Mouse (Mus musculus) spleen, adult 12 weeks (tissue): ENCODE measurements around the gene Iqcf3.
"Not testable (repeated sequence)": the region's sequence is repeated elsewhere in the genome, so short reads cannot be mapped to it uniquely, and the experiment has no call there.

Experiments used
- DNase-seq: peaks from one replicate; pipeline ENCODE4 v3.0.0; 2022; ENCODE audit warnings: low spot score

The Iqcf3 gene

GRCm38 (mm10) chr9:106509356-106509755 is 52.1 kb downstream of the Iqcf3 start:
- no peak for DNase-seq

DNA sequence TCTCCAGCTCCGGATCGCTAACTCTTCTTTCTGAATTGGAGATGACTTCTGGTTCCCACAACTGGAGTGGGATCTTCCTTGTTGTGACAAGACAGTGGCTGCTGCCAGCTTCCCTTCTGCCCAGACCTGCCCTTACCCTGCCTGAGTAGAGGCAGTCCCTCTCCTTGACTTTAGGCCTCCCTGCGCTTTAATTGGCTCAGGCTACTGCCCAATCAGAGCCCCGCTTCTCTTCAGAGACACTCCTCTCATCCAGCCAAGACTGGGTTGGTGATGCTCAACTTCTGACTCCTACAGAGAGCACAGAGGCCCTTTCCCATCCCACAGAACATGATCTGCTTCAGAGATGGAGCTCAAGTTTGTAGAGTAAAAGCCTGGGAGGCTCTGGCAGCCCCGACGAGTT is 57.2 kb downstream of the Iqcf3 start:
- no peak for DNase-seq

DNA sequence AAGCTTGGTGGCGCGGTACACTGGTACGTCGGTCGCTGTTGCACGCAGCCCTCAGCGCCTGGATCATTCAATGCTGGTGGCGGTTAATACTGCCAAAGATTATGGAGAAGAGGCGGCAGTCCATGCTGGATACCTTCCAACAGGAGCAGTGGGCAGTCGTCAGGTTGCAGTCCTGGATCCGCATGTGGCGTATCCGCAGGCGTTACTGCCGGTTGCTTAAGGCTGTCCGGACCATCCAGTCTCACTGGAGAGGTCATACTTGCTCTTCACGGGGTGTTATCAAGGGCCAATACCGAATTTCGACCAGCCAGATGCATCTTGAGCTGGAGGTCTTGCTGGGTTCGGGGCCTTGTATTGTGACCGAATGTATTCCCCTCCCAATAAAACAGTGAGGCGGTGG is 59.6 kb downstream of the Iqcf3 start:
- no peak for DNase-seq

GRCm38 (mm10) chr9:106499667-106500066 is 61.8 kb downstream of the Iqcf3 start, which contains the start of gene Iqcf1:
TSS of gene Iqcf1 (plus strand) at chr9:106499967.
- no peak for DNase-seq

DNA sequence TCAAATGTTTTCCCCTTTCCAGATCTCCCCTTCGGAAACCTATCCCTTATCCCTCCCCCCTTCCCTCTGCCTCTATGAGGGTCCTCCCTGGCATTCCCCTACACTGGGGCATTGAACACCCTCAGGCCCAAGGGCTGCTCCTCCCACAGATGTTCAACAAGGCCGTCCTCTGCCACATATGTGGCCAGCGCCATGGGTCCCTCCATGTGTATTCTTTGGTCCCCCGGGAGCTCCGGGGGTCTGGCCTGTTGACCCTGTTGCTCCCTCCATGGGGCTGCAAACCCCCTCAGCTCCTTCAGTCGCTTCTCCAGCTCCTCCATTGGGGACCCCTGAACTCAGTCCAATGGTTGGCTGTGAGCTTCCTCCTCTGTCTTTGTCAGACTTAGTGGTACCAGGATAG is 73.8 kb downstream of the Iqcf3 start:
- DNase-seq = not testable (repeated sequence)

DNA sequence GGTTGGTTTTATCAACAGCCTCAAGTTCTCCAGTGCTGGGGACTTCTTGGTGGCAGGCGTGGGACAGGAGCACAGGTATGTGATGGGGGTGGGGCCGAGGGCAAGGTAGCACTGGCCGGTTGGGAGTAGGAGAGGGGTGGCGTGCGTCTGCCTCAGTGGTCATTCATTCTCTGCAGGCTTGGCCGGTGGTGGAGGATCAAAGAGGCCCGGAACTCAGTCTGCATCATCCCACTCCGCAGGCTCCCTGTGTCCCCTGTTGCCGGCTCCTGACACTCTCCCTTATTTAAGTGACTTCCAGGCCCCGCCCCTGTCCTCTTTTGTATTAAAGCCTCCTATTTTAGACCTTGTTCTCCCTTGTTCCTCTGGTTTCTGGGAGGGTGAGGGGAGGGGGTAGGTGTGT is 76.4 kb downstream of the Iqcf3 start:
- no peak for DNase-seq

- DNase-seq = no peak
These were observed 77.8 kb downstream of the Iqcf3 start for GRCm38 (mm10) chr9:106483606-106484005.

DNA sequence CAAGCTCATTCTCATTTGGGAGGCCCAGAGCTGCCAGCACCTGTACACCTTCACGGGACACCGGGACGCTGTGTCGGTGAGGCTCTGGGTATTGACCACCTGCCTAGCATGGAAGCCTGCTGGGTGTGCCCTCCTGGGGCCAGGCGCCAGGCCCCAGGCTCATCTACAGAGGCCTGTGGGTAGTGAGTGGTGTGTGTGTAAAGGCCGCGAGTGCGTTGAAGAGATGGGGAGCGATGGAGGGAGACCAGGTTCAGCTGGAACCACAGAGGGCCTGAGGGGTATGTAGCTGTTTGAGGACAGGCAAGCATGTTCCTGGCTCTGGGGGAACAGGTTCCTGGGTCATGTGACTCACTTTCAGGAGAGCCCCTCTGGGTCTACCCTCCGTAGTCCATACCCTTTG is 78.3 kb downstream of the Iqcf3 start:
- DNase-seq = no peak

DNA sequence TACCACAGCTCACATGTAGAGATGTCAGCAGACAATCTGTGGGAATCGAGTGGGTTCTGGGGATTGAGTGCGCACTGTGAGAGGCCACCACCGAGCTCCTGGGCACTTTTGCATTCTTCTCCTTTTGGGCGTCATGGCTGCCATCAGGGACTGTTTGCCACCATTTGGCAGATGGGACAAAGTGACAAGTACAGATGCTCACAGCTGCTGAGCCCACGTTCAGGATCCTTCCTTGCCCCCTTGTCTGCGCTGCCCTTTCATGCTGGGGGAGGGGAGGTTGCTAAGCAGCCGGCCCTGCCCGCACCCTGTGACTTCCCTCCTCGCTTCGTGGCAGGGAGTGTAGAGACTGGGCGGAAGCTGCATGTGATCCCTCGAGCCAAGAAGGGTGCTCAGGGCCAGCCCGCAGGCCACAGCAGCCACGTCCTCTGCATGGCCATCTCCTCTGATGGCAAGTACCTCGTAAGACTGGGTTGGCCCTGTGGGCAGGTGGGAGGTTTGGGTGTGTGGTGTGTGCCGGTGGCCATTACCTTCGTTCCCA is 78.8 kb downstream of the Iqcf3 start:
- no peak for DNase-seq

DNA sequence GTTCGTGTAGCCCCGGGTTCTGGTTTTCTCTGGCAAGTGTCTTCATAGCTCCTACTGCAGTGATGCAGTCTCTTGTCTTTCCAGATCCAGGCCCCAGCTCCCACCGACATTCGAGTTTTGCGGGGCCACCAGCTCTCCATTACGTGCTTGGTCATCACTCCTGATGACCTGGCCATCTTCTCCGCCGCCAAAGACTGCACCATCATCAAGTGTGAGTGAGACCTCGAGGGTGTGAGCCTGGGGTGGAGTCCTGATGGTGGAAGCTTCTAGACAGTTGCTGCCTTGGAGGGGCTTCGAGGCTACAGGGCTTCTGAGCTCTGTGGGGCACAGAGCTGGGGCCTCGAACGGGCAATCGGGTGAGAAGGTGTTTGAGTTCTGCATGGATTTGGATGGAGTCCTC is 79.8 kb downstream of the Iqcf3 start:
- no peak for DNase-seq

GRCm38 (mm10) chr9:106481075-106481474 is 80.4 kb downstream of the Iqcf3 start:
- DNase-seq = no peak

DNA sequence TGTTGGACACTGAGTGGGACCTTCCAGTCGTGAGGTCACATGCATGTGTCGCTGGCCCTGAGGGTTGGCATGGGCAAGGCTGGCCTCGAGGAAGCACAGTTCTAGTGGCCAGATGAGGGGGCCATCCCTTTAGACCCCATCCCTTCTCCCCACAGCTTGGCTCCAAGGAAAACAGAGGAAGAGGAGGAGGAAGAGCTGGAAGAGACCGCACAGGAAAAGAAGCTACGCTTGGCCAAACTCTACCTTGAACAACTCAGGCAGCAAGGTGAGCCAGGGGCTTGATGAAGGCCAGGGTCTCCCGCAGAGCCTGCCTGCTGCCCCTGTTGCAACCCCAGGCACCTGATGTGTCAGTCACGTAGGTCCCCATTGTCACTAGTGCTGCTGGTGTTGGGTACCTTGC is 80.9 kb downstream of the Iqcf3 start:
- no peak for DNase-seq

DNA sequence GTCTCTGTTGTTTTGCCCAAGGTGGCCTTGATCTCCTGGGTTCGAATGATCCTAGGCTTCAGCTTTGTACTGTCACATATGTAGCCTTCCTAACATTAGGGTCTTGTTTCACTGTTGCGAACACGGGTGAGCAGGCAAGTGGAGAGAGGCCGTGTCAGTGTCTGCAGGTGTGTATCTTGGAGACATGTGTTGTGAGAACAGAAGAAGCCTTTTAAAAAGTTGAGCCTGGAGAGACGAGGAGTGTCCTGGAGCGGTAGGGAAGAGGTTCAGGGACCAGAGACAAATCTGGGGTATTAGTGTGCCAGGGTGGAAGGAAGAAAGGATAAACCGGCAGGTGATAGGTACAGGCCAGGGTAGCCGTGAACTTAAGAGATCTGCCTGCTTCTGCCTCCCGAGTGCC is 83.3 kb downstream of the Iqcf3 start:
- no peak for DNase-seq

- DNase-seq = no peak
These were observed 83.8 kb downstream of the Iqcf3 start for GRCm38 (mm10) chr9:106477649-106478048.

- DNase-seq = peak; percentile 92
These were observed 84.4 kb downstream of the Iqcf3 start, which contains the start of gene Parp3 for GRCm38 (mm10) chr9:106476924-106477484. TSS of gene Parp3 (minus strand) at chr9:106476949.

DNA sequence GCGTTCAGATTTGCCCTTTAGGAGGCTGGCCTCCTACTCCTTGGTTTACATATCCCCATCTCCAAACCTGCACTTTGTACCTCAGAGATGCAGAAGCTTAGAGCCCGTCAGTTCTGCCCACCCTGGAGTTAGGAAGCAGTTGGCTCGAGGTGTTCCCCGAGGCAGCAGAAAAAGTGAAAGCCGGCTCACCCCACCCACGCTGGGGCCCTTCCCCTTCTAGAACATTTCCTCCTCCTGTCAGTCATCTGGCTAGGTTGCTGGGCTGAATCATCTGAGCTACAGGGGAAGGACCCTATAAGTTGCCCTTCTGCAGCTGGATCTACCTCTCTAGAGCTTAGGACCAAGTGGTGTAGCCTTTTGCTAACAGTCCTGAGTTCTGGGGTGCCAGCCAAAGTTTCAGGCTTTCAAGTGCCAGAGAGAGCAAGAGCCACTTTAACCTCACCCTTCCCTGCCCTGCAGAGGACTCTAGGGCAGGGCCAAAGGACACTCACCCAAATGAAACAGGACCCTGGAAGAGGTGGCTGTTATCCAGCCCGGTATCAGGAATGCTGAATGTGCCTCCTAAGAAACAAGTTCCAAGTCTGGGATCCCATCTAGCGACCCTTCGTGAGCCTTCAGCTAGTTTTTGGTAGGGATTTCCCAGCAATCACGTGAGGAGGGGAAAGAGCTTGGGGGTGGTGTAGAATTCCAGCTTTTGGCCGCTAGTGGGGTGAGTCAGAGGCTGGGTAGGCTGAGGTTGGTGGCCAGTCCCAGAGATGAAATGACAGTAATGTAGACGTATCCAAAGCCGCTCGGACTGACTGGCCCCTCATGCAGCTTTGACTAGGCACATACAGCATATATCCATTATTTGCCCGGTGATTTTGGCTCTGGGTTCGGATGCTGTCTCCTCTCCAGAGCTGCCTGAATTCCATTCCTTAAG is 85.2 kb downstream of the Iqcf3 start:
- DNase-seq = no peak

DNA sequence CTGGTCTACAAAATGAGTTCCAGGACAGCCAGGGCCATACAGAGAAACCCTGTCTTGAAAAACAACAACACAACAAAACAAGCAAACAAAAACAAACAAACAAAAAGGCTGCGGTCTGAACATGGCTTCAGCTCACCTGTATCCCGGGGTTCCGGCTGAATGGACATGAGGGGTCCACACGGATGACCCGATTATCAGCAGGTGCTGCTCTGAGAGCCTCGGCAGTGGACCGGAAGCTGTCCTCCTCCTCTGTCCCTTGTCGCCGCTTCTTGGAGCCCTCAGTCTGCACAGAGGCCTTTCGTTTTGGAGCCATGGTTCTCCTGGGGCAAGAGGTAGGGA is 85.8 kb downstream of the Iqcf3 start, which contains the start of gene Rrp9:
TSS of gene Rrp9 (plus strand) at position 301 of the 339 bp plus-strand sequence.
- DNase-seq = no peak

DNA sequence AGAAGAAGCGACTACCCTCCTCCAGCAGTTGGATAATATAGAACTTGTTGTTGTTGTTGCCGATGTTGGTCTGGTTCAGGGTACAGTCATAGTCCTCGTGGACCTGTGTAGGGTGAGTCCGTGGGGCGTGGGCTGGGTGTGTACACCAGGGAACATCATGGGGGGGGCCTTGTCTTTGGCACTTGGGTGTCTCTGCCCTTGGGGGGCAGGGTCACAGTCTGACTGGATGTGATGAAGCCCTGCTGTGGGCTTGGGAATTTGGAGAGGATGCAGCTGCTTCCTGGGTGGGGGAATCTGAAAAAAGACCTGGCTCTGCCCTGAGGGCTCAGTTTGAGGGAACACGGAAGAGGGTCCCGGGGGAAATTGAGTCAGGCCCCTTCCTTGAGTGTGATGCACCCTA is 86.4 kb downstream of the Iqcf3 start:
- no peak for DNase-seq

DNA sequence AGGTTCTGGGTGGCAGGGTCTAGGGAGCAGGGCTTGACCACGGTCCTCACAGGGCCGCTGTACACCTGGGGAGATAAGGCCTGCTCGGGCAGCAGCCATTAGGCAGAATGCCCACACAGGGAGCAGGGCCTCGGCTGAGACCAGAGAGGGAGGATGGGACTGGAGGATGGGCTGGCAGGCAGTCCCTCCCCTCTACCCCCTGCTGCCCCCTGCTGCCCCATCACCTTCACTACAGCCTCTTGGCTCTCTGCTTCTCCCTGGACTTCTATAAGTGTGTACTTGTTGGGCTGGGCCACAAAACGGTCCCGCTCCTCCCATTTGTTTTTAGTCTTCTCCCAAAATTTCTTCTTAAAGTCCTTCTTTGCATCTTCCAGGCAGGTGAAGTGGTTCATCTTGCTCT is 87.0 kb downstream of the Iqcf3 start:
- DNase-seq = no peak

GRCm38 (mm10) chr9:106473753-106474105 is 87.7 kb downstream of the Iqcf3 start:
- no peak for DNase-seq

- no peak for DNase-seq
These were observed 88.2 kb downstream of the Iqcf3 start for GRCm38 (mm10) chr9:106473081-106473752.

- DNase-seq = no peak
These were observed 89.1 kb downstream of the Iqcf3 start for GRCm38 (mm10) chr9:106472321-106472720.

DNA sequence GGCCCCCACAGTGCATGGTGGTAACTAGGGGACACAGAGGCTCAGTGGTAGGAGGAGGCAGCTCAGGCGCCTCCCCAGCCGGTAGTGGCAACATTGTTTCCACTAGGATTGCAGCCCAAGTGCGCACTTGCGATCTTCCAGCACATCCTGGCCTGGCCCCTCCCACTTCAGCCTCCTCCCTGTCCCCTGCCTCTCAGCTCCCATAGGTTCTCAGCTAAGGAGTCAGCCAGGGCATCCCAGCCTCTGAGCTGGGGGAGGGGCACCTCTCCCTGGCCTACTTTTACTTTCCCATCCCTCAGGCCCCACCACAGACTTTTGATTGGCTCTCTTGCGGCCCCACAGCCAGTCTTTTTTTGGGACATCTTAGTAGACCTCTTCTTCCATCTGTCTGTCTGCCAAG is 89.5 kb downstream of the Iqcf3 start:
- DNase-seq = no peak
